Mouse (Mus musculus): ENCODE data around the gene Eefsec.

The Eefsec gene

GRCm38 (mm10) chr6:88259621-88260020 lies 186.7 kb downstream of the Eefsec start:
- DNase-seq (ENCODE audit: low read depth), result no peak

GRCm38 (mm10) chr6:88255435-88255834 lies 190.9 kb downstream of the Eefsec start:
- DNase-seq (ENCODE audit: low read depth), result no peak

- DNase-seq (ENCODE audit: low read depth), result no peak
These were observed 192.3 kb downstream of the Eefsec start for GRCm38 (mm10) chr6:88254082-88254481.

DNA sequence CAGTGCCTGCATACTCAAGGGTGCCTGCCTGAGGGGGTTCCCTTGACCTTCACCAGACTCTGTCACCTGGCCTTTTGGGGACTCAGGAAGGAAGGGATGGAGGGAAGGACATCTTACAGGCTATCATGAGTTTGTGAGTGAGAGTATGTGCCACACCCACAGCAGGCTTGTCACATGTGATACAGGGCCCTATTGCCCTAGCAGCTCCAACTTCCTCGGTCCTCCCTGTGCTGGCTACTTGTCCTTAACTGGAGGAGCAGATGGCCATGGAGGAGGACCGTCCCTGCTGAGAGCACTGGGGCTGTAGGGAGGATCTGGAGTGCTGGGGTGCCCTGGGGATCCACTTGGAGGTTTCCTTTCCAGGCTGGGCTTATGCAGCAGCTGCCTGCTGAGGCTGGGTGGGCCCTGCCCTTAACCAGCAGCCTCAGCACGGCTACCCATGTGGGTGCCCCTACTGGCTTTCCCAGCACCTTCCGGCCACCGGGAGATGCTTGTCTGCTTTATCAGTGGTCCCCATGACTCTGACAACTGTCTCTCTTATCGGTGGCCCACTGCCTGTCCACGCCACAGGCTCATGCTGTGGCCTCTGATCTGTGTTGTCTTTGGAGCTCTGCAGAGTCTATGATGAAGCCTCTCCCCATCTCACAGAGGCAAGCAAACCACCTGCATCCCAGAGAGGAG lies 194.4 kb downstream of the Eefsec start:
- DNase-seq (ENCODE audit: low read depth), result no peak

DNA sequence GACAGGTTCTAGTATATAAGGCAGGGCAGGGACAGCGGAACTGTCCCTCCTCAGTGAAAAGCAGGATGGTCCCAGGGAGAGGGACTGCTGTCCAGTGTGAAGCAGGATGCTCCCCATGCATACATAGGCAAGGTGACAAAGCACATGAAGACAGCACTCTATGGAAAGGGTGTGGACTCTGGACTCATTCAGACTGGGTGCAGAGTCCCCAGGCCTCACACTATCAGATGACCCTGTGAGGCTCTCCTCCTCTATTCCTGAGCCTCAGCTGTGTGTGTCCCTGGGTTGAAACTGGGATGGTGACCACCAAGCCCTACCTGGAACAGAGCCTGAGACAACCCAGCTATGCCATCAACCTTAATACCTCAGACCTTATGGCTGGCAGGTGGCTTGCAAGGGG lies 194.9 kb downstream of the Eefsec start:
- no peak for DNase-seq (ENCODE audit: low read depth)

DNA sequence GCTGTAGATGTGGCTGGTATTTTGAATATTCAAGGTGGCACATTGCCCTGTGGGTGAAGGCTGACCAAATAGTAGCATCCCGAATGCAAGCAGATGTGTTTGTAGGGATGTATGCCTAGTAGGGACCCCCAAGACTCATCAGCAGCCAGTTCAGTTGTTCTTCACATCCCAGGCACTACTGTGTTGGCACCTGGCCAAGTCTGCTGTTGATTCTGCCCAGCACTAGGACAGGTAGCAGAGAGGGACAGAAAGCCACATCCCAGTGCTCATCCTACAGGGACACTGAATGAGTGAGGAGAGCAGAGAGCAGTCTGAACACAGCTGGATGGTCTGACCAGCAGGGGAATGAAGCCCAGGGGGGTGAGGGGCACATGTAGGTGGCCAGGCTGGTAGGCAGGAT lies 197.1 kb downstream of the Eefsec start:
- DNase-seq (ENCODE audit: low read depth), result no peak

DNA sequence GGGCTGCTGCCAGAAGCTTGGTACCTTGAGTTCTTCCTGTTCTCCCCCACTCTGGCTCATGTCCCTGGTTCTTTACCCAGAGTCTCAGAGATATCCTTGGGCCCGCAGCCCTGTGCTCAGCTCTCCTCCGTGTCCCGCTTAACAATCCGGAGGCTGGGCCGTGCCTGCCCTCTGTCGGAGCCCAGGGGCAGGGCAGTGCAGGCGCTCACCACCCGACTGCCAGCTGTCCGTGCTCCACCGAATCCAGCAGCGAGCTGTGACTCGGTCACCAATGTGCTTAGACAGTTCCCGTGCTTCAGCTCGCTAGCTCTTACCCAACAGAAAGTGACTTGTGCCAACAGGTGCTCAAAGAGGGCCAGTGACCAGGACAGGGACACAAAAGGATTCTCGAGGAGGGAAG lies 203.7 kb downstream of the Eefsec start:
- DNase-seq (ENCODE audit: low read depth), result peak; percentile 50

DNA sequence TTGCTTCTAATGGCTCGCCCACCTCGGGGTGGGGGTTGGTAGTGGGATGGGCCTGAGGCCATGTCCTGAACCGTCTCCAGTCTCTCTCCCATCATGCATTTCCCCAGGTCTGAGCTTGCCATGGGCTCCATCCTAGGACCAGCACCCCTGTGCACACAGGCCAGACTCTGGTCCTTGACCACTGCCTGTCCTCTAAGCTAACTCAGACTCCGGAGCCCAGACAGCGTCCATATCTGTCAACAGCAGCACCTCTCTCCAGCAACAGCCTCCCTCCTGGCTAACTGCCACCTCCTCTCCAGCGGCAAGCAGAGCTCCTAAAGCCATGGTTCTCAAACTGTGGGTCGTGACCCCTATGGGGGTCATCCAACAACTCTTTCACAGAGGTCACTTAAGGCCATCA lies 209.8 kb downstream of the Eefsec start:
- DNase-seq (ENCODE audit: low read depth), result no peak

DNA sequence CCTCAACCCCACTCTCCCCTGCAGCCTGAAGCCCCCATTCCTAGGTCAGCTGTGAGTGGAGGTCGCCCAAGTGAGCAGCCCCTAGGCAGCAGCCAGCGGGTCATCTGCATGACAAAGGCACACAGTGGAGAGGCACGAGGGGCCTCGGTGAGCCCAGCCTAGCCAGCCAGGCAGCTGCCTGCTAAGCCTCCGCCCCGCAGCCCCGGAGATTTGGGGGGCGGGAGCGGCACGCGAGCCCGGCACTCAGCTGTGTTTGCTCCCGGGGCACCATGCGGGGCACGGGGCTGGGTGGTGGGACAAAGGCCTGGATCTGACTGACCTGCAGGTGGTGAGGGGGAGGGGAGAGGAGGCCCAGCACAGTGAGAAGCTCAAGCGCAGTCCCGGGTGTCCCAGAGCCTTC lies 210.4 kb downstream of the Eefsec start:
- no peak for DNase-seq (ENCODE audit: low read depth)

- no peak for DNase-seq (ENCODE audit: low read depth)
These were observed 210.9 kb downstream of the Eefsec start for GRCm38 (mm10) chr6:88235461-88235860.

- no peak for DNase-seq (ENCODE audit: low read depth)
These were observed 212.3 kb downstream of the Eefsec start for GRCm38 (mm10) chr6:88233996-88234395.

- DNase-seq (ENCODE audit: low read depth), result no peak
These were observed 214.1 kb downstream of the Eefsec start for GRCm38 (mm10) chr6:88232221-88232620.

- no peak for DNase-seq (ENCODE audit: low read depth)
These were observed 214.5 kb downstream of the Eefsec start for GRCm38 (mm10) chr6:88231821-88232220.

DNA sequence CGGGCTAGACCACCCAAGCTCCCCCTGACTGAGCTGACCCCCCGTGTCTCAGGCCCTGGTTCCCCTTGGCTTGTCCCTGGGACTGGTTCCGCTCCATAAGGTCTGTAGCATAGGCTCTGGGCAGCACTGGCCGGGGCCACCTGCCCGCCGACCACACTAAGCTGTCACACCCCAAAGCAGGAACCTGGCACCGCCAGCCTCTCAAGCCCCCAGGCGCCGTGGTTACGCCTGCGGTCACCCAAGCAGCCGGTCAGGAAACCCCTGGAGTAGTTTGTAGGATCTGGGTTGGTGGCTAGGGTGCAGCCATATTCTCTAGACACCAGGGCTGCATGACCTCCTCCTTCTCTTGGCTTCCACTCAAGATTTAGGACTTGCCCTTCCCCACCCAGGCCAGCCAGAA lies 217.1 kb downstream of the Eefsec start:
- no peak for DNase-seq (ENCODE audit: low read depth)

DNA sequence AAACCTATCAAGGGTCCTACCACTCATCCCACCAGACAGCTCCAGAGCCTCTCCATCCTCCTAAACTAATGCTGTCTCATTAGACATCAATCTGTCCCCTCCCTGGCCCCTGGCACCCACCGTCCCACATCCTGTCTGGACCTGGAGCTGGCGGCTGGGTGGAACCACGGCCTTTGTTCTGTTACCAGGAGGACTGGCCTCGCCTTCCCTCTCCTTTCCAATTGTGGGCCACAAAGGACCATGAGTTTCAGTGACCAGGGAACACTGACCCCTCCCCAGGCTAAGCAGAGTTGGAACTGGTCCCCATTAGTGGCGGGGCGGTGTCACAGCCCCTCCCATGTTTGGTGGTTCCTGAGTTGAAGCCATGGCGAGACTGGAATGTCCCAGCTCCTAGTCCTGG lies 218.8 kb downstream of the Eefsec start:
- no peak for DNase-seq (ENCODE audit: low read depth)

- no peak for DNase-seq (ENCODE audit: low read depth)
These were observed 219.8 kb downstream of the Eefsec start for GRCm38 (mm10) chr6:88226570-88226994.

- no peak for DNase-seq (ENCODE audit: low read depth)
These were observed 224.4 kb downstream of the Eefsec start, which contains the start of gene Dnajb8 for GRCm38 (mm10) chr6:88221968-88222367. Dnajb8 (plus strand) TSS chr6:88222268.

- DNase-seq (ENCODE audit: low read depth), result no peak
These were observed 227.2 kb downstream of the Eefsec start for GRCm38 (mm10) chr6:88219094-88219493.

DNA sequence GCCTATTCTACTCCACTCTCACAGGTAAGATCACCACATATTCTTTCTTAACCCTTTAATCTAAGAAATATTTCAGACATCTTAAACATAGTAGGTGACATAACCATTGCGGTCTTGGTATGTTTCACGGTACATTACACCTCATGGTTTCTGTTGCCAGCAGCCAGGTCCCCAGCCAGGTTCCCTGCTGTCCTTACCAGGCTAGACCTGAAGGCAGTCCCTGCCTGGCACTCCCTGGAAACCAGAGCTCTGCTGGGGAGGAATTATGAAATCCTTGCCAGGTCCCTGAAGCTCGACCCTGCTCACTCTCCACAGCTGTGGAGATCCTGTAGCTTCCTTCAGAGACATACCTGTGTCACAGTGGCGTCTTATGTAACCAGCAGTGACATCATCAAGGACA lies 230.1 kb downstream of the Eefsec start:
- DNase-seq (ENCODE audit: low read depth), result no peak

DNA sequence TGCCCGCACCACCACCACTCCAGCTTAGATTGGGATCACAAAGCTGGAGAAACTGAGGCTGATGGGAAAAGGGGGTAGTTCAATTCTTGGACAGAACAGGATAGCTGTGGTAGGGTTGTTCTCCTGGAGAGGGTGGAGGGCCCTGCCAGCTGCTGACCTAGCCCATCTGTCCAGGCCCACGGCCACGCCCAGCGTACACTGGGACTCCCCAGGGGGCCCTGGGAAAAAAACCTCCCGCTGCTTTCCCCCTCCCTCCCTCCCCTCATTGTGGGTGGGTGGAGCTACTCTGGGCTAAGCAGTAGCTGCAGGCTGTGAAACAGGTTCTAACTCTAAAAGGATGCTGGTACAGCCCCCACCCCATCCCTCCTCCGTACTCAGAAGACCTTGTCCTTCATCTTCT lies 230.5 kb downstream of the Eefsec start:
- no peak for DNase-seq (ENCODE audit: low read depth)

- no peak for DNase-seq (ENCODE audit: low read depth)
These were observed 236.2 kb downstream of the Eefsec start for GRCm38 (mm10) chr6:88210182-88210581.

DNA sequence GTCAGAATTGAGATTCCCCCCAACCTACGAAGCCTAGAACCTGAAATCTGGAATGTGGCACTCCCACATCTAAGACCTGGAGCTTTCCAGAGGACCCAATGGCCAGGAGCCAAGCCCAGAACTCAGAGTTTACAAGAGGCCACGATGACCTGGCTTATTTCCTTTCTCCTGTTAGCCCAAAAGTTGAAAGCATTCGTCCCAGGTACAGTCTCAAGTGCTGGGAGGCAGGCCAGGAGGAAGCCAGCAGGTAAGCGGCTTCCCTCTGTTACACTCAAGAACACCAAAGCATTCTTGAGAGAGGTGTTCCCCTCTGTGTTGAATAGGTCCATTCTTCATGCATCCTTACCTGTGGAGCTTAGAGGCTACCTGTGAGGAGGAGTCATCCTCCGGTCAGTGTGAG lies 236.9 kb downstream of the Eefsec start:
- no peak for DNase-seq (ENCODE audit: low read depth)

GRCm38 (mm10) chr6:88208321-88208720 lies 238.0 kb downstream of the Eefsec start:
- DNase-seq (ENCODE audit: low read depth), result no peak

GRCm38 (mm10) chr6:88207403-88208033 lies 238.8 kb downstream of the Eefsec start:
- DNase-seq (ENCODE audit: low read depth), result no peak
